Mouse (Mus musculus) naive thymus-derived CD4-positive, alpha-beta T cell, adult 2 months (primary cell): ENCODE measurements around the gene Dapk2.
A peak's percentile ranks its signal among the peaks of the same experiment; 100 is the strongest.

Experiments used
- DNase-seq: peaks from one replicate; pipeline ENCODE4 v3.0.0-alpha.2; 2011; ENCODE audit warnings: low read depth

Dapk2 gene

GRCm38 (mm10) chr9:66231820-66232479, 73.9 kb downstream of the Dapk2 start:
- no peak for DNase-seq

GRCm38 (mm10) chr9:66236615-66237014, 78.6 kb downstream of the Dapk2 start:
- DNase-seq, result no peak

- DNase-seq, result no peak
Measured at GRCm38 (mm10) chr9:66237742-66238141, 79.7 kb downstream of the Dapk2 start.

GRCm38 (mm10) chr9:66239173-66239572, 81.2 kb downstream of the Dapk2 start:
- no peak for DNase-seq

GRCm38 (mm10) chr9:66239691-66240090, 81.7 kb downstream of the Dapk2 start:
- DNase-seq, result no peak

- no peak for DNase-seq
Measured at GRCm38 (mm10) chr9:66240493-66240892, 82.5 kb downstream of the Dapk2 start.

GRCm38 (mm10) chr9:66240991-66241390, 83.0 kb downstream of the Dapk2 start:
- DNase-seq, result peak; percentile 51

- DNase-seq, result no peak
Measured at GRCm38 (mm10) chr9:66241722-66242121, 83.7 kb downstream of the Dapk2 start.

- no peak for DNase-seq
Measured at GRCm38 (mm10) chr9:66243240-66243639, 85.2 kb downstream of the Dapk2 start.

GRCm38 (mm10) chr9:66244079-66244478, 86.1 kb downstream of the Dapk2 start:
- DNase-seq, result no peak

GRCm38 (mm10) chr9:66245707-66246106, 87.7 kb downstream of the Dapk2 start:
- no peak for DNase-seq

GRCm38 (mm10) chr9:66249281-66249680, 91.3 kb downstream of the Dapk2 start:
- DNase-seq, result no peak

- DNase-seq, result no peak
Measured at GRCm38 (mm10) chr9:66251159-66251691, 93.2 kb downstream of the Dapk2 start.

- DNase-seq, result no peak
Measured at GRCm38 (mm10) chr9:66261741-66262140, 103.7 kb downstream of the Dapk2 start.

GRCm38 (mm10) chr9:66263701-66264100, 105.7 kb downstream of the Dapk2 start:
- DNase-seq, result no peak

- DNase-seq, result no peak
Measured at GRCm38 (mm10) chr9:66265645-66266044, 107.6 kb downstream of the Dapk2 start.

- DNase-seq, result no peak
Measured at GRCm38 (mm10) chr9:66266237-66267170, 108.5 kb downstream of the Dapk2 start.

GRCm38 (mm10) chr9:66268804-66269203, 110.8 kb downstream of the Dapk2 start:
- DNase-seq, result no peak

- no peak for DNase-seq
Measured at GRCm38 (mm10) chr9:66270038-66270437, 112.0 kb downstream of the Dapk2 start.

GRCm38 (mm10) chr9:66271726-66272125, 113.7 kb downstream of the Dapk2 start:
- no peak for DNase-seq

GRCm38 (mm10) chr9:66273632-66274031, 115.6 kb downstream of the Dapk2 start:
- DNase-seq, result no peak

GRCm38 (mm10) chr9:66274657-66275056, 116.6 kb downstream of the Dapk2 start:
- peak; percentile 44 for DNase-seq
